Mouse (Mus musculus) liver, postnatal 0 days (tissue): Measurements from ENCODE around the gene Bbx.

ENCODE experiments used
- CTCF ChIP-seq: sonication (generic); IDR thresholded peaks from 2 replicates; pipeline ENCODE4 v1.5.1; 2016; ENCODE audit warnings: antibody characterized with exemption, low read depth
- EP300 ChIP-seq: IDR thresholded peaks from 2 replicates; pipeline ENCODE4 v1.6.1; 2016; ENCODE audit warnings: antibody characterized with exemption, low read depth, mild to moderate bottlenecking

GRCm38 (mm10) chr16:50437331-50437730 lies 5.1 kb upstream of the Bbx start:
- TF ChIP-seq CTCF (no peak), EP300 (no peak)
